Mouse (Mus musculus) heart, postnatal 25 days (tissue): ENCODE measurements around the gene Gm10972. TPM values are rescaled to one million over a fixed set of nuclear protein-coding genes. Genes with fewer than 3 reads are reported as not detected.

Experiments
- total RNA-seq, 2 experiments: library from RNA; stranded (reverse); gene quantifications; 2 replicates each; pipeline ENCODE4 v1.2.3; 2021

Gene Gm10972
- total RNA-seq, 2 experiments from 2014 or later, result not detected

Other genes with a start within 250 kb of the Gm10972 start
- under 1 TPM; 0.06 to 0.08 TPM for gene Lingo4, start 244.6 kb upstream of the Gm10972 start, total RNA-seq
- 1 to 10 TPM; 3.2 to 3.6 TPM for gene Tdrkh, start 229.8 kb upstream of the Gm10972 start, total RNA-seq
- 10 to 100 TPM; 70.7 to 70.9 TPM for gene Mrpl9, start 199.8 kb upstream of the Gm10972 start, total RNA-seq
- not detected for gene Oaz3, start 199.2 kb upstream of the Gm10972 start, total RNA-seq
- not detected for gene Celf3, start 164.8 kb upstream of the Gm10972 start, total RNA-seq
- gene Riiad1, start 162.8 kb upstream of the Gm10972 start, total RNA-seq, result under 1 TPM in 1 of 2 experiments, not detected in 1; 0.75 TPM
- 10 to 100 TPM; 26.9 to 28.0 TPM for gene Snx27, start 60.4 kb upstream of the Gm10972 start, total RNA-seq
- 1 to 10 TPM; 2.5 to 3.0 TPM for gene Tuft1, start 15.8 kb downstream of the Gm10972 start, total RNA-seq
- gene Selenbp2, start 50.4 kb downstream of the Gm10972 start, total RNA-seq, result 10 to 100 TPM; 11.6 to 14.6 TPM
- under 1 TPM; 0.60 to 0.92 TPM for gene Cgn, start 143.4 kb downstream of the Gm10972 start, total RNA-seq
- gene Pogz, start 194.5 kb downstream of the Gm10972 start, total RNA-seq, result 10 to 100 TPM; 16.6 to 21.3 TPM
- gene Psmb4, start 243.8 kb downstream of the Gm10972 start, total RNA-seq, result 100 to 1,000 TPM; 217 to 228 TPM